12 mouse cellular contexts compared by ENCODE assay signal in genomic region chr7:73222237-73222915, GRCm38 (mm10).
A peak's percentile ranks its signal among the peaks of the same experiment; 100 is the strongest.
DNase-seq lines count a peak whose midpoint lies in the region; ATAC-seq and TF ChIP-seq lines count a peak whose summit lies in the region.
"Had no signal": no experiment of that assay in that cellular context is flagged by ENCODE, and none has a peak within 500 bp of the region (broad histone marks: within the 10 kb centered on the region; RNA-seq: fewer than 3 reads in every experiment).

No protein-coding gene starts in this region.

- in situ Hi-C loops in ES-E14 (cut with MboI; ENCODE audit: low sequenced_read_pairs in 2 of 2, unreplicated experiment in 2 of 2): no loop called here

- ATAC-seq in forebrain, embryonic 16.5 days: peak; percentile 91
- ATAC-seq in midbrain, embryonic 14.5 days (ENCODE audit: low FRiP score, low TSS enrichment): peak; percentile 69
- ATAC-seq in intestine, embryonic 16.5 days: no peak

- H3K27ac ChIP-seq in ES-E14 (ENCODE audit: insufficient read depth, low read depth, low read length, poor library complexity, severe bottlenecking): no peak overlapping the region
- peak overlapping the region; percentile 40 for H3K27ac ChIP-seq in cortical plate, adult 2 months (ENCODE audit: insufficient read depth, low read length)
- peak overlapping the region; percentile 3 for H3K27ac ChIP-seq in forebrain, embryonic 16.5 days (ENCODE audit: low read length)
- H3K27ac ChIP-seq in midbrain, embryonic 14.5 days (replicated peaks; ENCODE audit: low read depth, low read length): peak overlapping the region; percentile 75
- no peak overlapping the region for H3K27ac ChIP-seq in intestine, embryonic 16.5 days (ENCODE audit: low read length)
- H3K27ac ChIP-seq: limb, embryonic 12.5 days had no signal

- H3K27me3 ChIP-seq in forebrain, embryonic 16.5 days (replicated peaks; ENCODE audit: control insufficient read depth, insufficient read depth, low read length): no peaks in the 10 kb centered on the region
- H3K27me3 ChIP-seq in midbrain, embryonic 14.5 days (ENCODE audit: control insufficient read depth, insufficient read depth, low read length): no peaks in the 10 kb centered on the region
- no peaks in the 10 kb centered on the region for H3K27me3 ChIP-seq in intestine, embryonic 16.5 days (replicated peaks; ENCODE audit: control insufficient read depth, insufficient read depth, low read length)
- H3K27me3 ChIP-seq: limb, embryonic 12.5 days had no signal

- no peak overlapping the region for H3K4me2 ChIP-seq in forebrain, embryonic 16.5 days (ENCODE audit: low read length)
- no peak overlapping the region for H3K4me2 ChIP-seq in midbrain, embryonic 14.5 days (ENCODE audit: low read length)
- H3K4me2 ChIP-seq in intestine, embryonic 16.5 days (ENCODE audit: low read depth, low read length): no peak overlapping the region
- H3K4me2 ChIP-seq: limb, embryonic 12.5 days had no signal

- H3K36me3 ChIP-seq in ES-E14 (ENCODE audit: control insufficient read depth, insufficient read depth, low read length, poor library complexity, severe bottlenecking): no peaks in the 10 kb centered on the region
- H3K36me3 ChIP-seq in forebrain, embryonic 16.5 days (ENCODE audit: control insufficient read depth, insufficient read depth): no peaks in the 10 kb centered on the region
- no peaks in the 10 kb centered on the region for H3K36me3 ChIP-seq in midbrain, embryonic 14.5 days (ENCODE audit: control insufficient read depth, insufficient read depth, low read length)
- no peaks in the 10 kb centered on the region for H3K36me3 ChIP-seq in intestine, embryonic 16.5 days (ENCODE audit: control insufficient read depth, insufficient read depth, low read length)
- H3K36me3 ChIP-seq: limb, embryonic 12.5 days had no signal

- DNase-seq in ES-E14 (ENCODE audit: low read depth, low spot score): no peak
- DNase-seq in midbrain, embryonic 14.5 days: peak; percentile 70
- no peak for DNase-seq in right cerebral cortex, postnatal 10 days (ENCODE audit: low spot score in 2 of 2)
- no peak for DNase-seq in gastrocnemius, postnatal 25 days
- DNase-seq: adrenal gland, postnatal 36 days; cerebellum, postnatal 14 days; heart, postnatal 14 days; lung, postnatal 14 days had no signal

- H3K9ac ChIP-seq in ES-E14 (ENCODE audit: insufficient read depth, low read depth, low read length, poor library complexity, severe bottlenecking): no peak overlapping the region
- no peak overlapping the region for H3K9ac ChIP-seq in forebrain, embryonic 16.5 days (replicated peaks; ENCODE audit: low read depth, low read length)
- no peak overlapping the region for H3K9ac ChIP-seq in midbrain, embryonic 14.5 days (replicated peaks; ENCODE audit: low read length)
- no peak overlapping the region for H3K9ac ChIP-seq in intestine, embryonic 16.5 days (ENCODE audit: low read depth, low read length)
- H3K9ac ChIP-seq: limb, embryonic 12.5 days had no signal

- no peak for TF ChIP-seq CTCF in cortical plate, adult 2 months (IDR thresholded peaks at IDR 0.05; ENCODE audit: extremely low read depth, insufficient read depth, low read length)

- no peak overlapping the region for H3K4me3 ChIP-seq in ES-E14 (ENCODE audit: insufficient read depth in 1 of 2, low read depth in 1 of 2, low read length in 2 of 2, poor library complexity in 1 of 2, severe bottlenecking in 1 of 2)
- no peak overlapping the region for H3K4me3 ChIP-seq in cortical plate, adult 2 months (ENCODE audit: insufficient read depth, low read length)
- no peak overlapping the region for H3K4me3 ChIP-seq in forebrain, embryonic 16.5 days (replicated peaks; ENCODE audit: low read length)
- H3K4me3 ChIP-seq in midbrain, embryonic 14.5 days (replicated peaks; ENCODE audit: low read depth, low read length): no peak overlapping the region
- H3K4me3 ChIP-seq in intestine, embryonic 16.5 days (ENCODE audit: low read length): no peak overlapping the region
- H3K4me3 ChIP-seq: limb, embryonic 12.5 days had no signal

- WGBS in forebrain, embryonic 16.5 days: 7% methylated on average over 4 of the region's 4 CpGs
- WGBS in midbrain, embryonic 14.5 days: 4% methylated on average over 4 of the region's 4 CpGs
- WGBS in intestine, embryonic 16.5 days: 35% methylated on average over 4 of the region's 4 CpGs

- no peaks in the 10 kb centered on the region for H3K9me3 ChIP-seq in ES-E14 (ENCODE audit: control insufficient read depth, insufficient read depth, low read depth, low read length)
- no peaks in the 10 kb centered on the region for H3K9me3 ChIP-seq in forebrain, embryonic 16.5 days (ENCODE audit: control insufficient read depth, low read length)
- no peaks in the 10 kb centered on the region for H3K9me3 ChIP-seq in midbrain, embryonic 14.5 days (ENCODE audit: control insufficient read depth, low read length)
- no peaks in the 10 kb centered on the region for H3K9me3 ChIP-seq in intestine, embryonic 16.5 days (ENCODE audit: control insufficient read depth, low read length)
- H3K9me3 ChIP-seq: limb, embryonic 12.5 days had no signal

- no peak for TF ChIP-seq POLR2A in cortical plate, adult 2 months (IDR thresholded peaks at IDR 0.05; ENCODE audit: extremely low read depth, insufficient read depth, low read length)

- H3K4me1 ChIP-seq in ES-E14 (ENCODE audit: control insufficient read depth in 2 of 2, insufficient read depth in 2 of 2, low read length in 2 of 2, poor library complexity in 1 of 2): peaks cover 2 to 11% of the 10 kb centered on the region in 2 experiments; a peak in 3 of 4 replicates
- peaks cover 3% of the 10 kb centered on the region for H3K4me1 ChIP-seq in cortical plate, adult 2 months (ENCODE audit: control insufficient read depth, insufficient read depth, low read length)
- H3K4me1 ChIP-seq in forebrain, embryonic 16.5 days (replicated peaks; ENCODE audit: control insufficient read depth, insufficient read depth, low read length): peaks cover 9% of the 10 kb centered on the region
- H3K4me1 ChIP-seq in midbrain, embryonic 14.5 days (ENCODE audit: control insufficient read depth, insufficient read depth, low read length): peaks cover 13% of the 10 kb centered on the region
- H3K4me1 ChIP-seq in intestine, embryonic 16.5 days (ENCODE audit: control insufficient read depth, insufficient read depth, low read length): no peaks in the 10 kb centered on the region

TF ChIP-seq in ES-E14, 5 proteins besides CTCF, POLR2A, EP300 and RAD21:
- TF ChIP-seq ZNF384 (IDR thresholded peaks at IDR 0.05; ENCODE audit: low read depth, low read length) (peak; percentile 28; the same call in 1 of the 2 replicates), HCFC1 (IDR thresholded peaks at IDR 0.05; ENCODE audit: borderline replicate concordance, insufficient read depth, low read length) (no peak), ZC3H11A (IDR thresholded peaks at IDR 0.05; ENCODE audit: borderline replicate concordance, low read depth, low read length) (no peak)

Comparison
In these comparisons a context has a peak if more than half of its experiments do, and no peak if none do; other contexts are left out.
1. H3K27ac ChIP-seq: peak in cortical plate, adult 2 months (single experiment), forebrain, embryonic 16.5 days (single experiment) and midbrain, embryonic 14.5 days (single experiment); none in ES-E14 (single experiment) and intestine, embryonic 16.5 days (single experiment).